Mouse (Mus musculus) cerebellum, postnatal 10 days (tissue): ENCODE measurements at regions not wholly inside any gene's neighbourhood (a gene's known extent, or its start where the extent isn't known, plus 50 kb on each side); places are given as distances from the start of the nearest gene placed in this dataset.

Experiments used
- DNase-seq, 2 experiments: peaks; one replicate each; pipeline ENCODE4 v3.0.0; 2021; ENCODE audit warnings: mixed read lengths in 2 of 2

GRCm38 (mm10) chr12:35712671-35713070 lies 177.8 kb upstream of the Ahr start:
- no peak for DNase-seq

DNA sequence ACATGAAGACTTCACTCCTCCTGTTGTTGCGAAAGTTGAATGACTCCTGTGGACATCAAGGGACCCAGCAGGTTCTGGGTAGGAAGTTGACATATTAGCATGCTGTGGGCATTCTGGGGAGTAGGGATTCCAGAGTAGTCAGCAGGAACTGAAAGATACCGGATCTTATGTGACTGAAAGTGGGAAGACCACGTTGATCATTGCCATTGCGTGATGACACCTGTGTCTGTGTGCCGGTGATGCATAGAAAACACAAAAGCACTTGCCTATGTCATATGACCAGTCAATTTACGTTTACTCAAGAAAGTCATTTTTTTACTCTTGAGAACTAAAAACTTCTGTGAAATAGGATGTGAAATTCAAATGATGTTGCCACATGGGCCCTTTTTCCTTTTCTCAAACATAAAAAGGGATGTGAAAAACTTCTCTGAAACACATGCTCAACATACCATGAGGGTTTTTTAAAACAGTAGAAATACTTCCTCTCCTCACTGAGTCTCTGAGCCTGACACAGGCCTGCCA lies 176.8 kb upstream of the Ahr start:
- DNase-seq: no peak

DNA sequence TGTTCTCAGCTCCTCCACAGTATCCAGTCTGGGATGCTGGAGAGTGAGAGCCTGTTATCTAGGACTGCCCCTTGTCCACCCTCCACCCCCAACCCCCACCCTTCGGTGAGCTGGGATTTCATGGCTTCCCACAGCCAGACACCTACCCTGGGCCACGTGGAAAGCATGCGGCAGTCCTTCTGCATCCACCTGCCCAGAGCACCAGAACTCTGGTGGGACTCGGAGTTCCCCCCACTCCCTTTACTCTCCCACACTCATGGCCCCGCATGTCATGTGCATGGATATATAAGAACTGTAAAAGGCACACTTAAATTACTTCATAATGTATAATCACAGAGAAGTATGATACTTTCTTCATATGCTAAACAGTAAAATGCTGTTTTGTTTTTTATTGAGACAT lies 175.5 kb upstream of the Ahr start:
- no peak for DNase-seq

GRCm38 (mm10) chr12:35703479-35703878 lies 168.6 kb upstream of the Ahr start:
- no peak for DNase-seq

GRCm38 (mm10) chr12:35702674-35703073 lies 167.8 kb upstream of the Ahr start:
- DNase-seq: no peak

GRCm38 (mm10) chr12:35694253-35694652 lies 159.4 kb upstream of the Ahr start:
- no peak for DNase-seq

GRCm38 (mm10) chr12:35690914-35691313 lies 156.1 kb upstream of the Ahr start:
- DNase-seq: no peak

DNA sequence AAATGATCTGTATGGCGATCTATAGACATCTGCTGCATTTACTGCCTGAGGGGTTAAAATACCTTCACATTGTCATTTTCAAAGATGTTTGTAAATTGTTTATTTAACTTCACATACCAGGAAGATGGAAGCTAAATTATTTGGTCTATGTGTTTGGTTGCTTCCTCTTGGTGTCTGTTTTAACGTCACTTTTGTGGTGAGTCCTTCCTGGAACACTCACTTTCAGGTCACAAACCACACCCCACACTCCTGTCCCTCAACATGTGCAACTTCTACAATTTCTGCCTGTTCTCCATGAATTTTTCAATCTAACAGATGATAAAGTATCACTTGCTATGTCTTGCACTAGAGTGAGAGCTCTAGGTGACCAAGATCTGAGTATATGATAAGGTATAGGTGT lies 151.4 kb upstream of the Ahr start:
- no peak for DNase-seq

GRCm38 (mm10) chr12:35685189-35685588 lies 150.4 kb upstream of the Ahr start:
- DNase-seq: no peak

GRCm38 (mm10) chr12:35681864-35682449 lies 147.1 kb upstream of the Ahr start:
- no peak for DNase-seq

- no peak for DNase-seq
Observed at GRCm38 (mm10) chr12:35679903-35680302, 145.1 kb upstream of the Ahr start.

- peak in 1 of 2 experiments; percentile 1 for DNase-seq
Observed at GRCm38 (mm10) chr12:35679025-35679424, 144.2 kb upstream of the Ahr start.

DNA sequence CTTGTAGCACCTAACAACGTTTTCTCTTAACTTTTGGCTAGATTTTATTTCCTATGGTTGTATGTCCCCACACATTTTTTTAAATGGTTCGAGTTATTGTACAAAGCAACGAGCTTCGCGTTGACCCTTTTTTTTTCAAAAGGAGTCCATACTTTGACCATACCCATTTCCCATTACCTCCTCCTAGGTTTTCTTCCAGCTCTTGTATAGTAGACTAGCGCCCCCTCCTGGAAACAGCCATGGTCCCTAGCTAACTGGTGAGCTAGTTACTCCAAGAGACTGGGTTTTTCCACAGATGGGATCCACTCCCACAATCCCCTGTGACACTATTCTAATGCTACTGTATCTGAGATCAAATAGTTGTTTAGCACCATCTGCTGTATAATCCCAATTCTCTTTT lies 139.6 kb upstream of the Ahr start:
- DNase-seq: peak; percentile 28 to 30

DNA sequence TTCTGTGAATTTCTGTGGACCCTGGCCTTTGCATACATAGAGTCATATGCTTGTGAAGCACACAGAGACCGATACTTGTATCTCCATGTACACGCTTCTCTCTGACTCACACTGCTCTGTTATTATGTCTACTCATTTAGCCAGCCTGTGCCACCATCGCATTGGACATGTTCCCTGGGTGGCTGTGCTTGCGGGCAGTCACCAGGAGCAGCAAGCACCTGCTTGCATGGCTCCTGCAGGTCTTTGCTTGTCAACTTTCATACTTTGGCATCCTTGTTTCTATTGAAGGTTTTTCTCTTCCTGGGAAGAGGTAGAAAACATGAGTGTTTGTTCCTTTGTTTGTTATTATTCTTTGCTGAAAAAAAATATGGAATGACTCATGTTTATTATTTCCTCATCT lies 136.1 kb upstream of the Ahr start:
- no peak for DNase-seq

GRCm38 (mm10) chr12:35668716-35669115 lies 133.9 kb upstream of the Ahr start:
- DNase-seq: no peak

- no peak for DNase-seq
Observed at GRCm38 (mm10) chr12:35667705-35668104, 132.9 kb upstream of the Ahr start.

- no peak for DNase-seq
Observed at GRCm38 (mm10) chr12:35667218-35667617, 132.4 kb upstream of the Ahr start.

DNA sequence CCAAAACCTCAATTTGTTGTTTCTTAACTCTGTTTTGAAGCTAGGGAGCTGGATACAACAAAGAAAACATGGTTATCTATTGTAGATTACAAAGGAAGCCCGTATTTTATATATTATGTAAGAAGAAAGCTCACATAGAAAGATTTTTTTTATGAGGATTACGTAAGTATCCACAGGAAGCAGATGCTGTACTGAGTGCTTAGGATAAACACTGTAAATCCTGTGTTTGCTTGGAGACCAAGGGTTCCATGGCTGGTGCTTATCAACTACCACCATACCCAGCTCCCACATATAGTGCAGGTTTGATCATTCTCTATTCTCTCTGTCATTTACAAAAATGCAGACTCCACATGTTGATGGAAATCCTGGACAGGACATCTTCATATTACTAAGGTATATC lies 131.2 kb upstream of the Ahr start:
- no peak for DNase-seq

DNA sequence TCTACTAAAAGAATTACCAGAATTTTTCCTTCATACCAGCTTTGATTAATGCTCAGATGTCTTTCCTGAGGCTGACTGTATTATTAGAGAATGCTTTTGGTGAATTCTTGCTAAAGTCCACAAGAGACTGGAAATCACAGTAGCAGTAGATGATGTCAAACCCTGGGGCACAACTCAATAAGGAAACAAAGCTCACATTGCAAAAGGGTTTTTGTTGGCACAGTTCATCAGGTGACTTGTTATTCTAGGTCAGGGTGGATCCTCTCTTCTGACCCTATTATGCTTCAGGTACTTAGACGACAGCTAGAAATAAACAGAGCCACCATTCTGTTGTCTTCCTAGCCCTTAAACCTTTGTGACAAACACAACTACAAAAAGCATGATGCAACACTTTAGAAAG lies 128.2 kb upstream of the Ahr start:
- no peak for DNase-seq

GRCm38 (mm10) chr12:35656563-35656962 lies 121.7 kb upstream of the Ahr start:
- DNase-seq: no peak

GRCm38 (mm10) chr12:35649772-35650171 lies 114.9 kb upstream of the Ahr start:
- DNase-seq: no peak

- no peak for DNase-seq
Observed at GRCm38 (mm10) chr12:35642473-35642872, 107.6 kb upstream of the Ahr start.

DNA sequence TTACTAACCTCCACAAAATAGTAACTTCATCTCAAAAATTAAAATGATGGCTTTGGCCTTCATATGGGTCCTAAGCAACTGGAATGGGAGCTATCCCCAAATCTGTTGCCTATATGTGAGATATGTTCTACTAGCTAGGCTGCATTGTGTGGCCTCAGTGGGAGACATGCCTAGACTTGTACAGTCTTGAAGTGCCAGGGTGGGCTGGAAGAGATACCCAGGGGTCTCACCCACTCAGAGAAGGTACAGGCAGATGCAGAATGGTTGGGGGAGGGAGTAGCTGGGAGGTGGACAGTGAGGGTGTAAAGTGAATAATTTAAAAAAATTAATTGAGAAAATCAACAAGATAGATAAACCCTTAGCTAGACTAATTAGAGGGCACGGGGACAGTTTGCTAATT lies 106.9 kb upstream of the Ahr start:
- no peak for DNase-seq

GRCm38 (mm10) chr12:35640911-35641345 lies 106.1 kb upstream of the Ahr start:
- DNase-seq: no peak

DNA sequence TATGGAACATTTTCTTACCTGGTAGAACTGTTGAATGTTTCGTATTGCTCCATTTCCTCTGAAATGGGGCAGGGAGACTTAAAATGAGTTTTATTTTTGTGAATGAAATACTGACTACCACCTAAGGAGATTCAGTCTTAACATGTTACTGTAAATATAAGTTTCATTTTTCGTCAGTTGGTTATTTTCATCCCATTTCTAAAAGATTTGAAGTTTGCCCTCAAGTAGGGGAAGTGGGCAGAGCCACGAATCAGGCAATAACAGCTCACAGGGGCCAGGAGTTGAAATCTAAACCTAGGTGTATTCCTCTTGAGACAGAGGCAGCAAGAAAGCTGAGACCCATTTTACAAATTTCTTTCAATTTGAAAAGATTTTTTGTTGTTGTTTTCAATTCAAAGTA lies 88.6 kb upstream of the Ahr start:
- DNase-seq: no peak
